Mouse (Mus musculus) ES-Bruce4 (cell line): Measurements from ENCODE around the gene Cfdp1.

Experiments
- CTCF ChIP-seq: IDR thresholded peaks from one replicate; pipeline ENCODE4 v1.8.1; 2011; ENCODE audit warnings: low read depth, low read length
- POLR2A ChIP-seq: IDR thresholded peaks from one replicate; pipeline ENCODE4 v1.8.1; 2011; ENCODE audit warnings: low read length; ENCODE audit not compliant: insufficient read depth

DNA sequence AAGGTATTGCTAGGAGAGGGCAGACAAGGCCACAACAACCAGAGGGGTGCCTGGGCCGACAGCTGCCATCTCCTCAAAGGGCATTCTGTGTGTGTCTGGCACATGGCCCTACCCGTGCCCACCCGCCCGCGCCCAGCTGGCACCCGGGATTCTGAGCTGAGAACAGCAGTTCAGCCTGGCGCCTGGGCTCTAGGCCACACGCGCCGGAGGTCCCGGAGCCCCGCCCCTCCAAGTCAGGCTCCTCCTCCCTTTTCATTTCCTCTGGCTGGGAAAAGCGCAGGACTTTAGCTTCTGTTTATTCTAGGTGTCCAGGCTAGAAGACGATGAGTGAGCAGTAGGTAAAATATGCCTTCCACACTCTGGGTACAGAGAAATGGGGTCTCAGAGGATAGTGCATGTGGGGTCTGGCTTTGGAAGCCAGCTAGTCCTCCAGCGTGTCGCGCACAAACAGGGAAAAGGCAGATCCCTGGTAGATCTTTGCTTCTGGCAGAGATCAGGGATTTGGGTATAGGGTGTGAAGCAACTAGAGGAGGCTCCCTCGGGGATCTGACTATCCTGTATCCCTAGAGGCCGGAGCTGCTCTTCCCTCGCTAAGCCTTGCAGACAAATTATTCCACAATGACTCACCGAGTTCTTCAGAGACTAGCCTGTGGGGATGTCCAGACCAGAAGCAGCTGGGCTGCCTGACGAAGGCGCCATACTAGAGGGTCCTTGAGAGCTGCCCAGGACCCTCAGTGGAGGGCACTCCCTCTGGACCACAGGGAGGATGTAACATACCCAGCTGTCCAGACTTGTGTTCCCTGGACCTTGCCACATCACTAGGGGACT is 108.3 kb downstream of the Cfdp1 start:
- TF ChIP-seq POLR2A (no peak), CTCF (no peak)
